Mouse (Mus musculus) intestine, postnatal 0 days (tissue): ENCODE measurements at regions not wholly inside any gene's neighbourhood (a gene's known extent, or its start where the extent isn't known, plus 50 kb on each side); places are given as distances from the start of the nearest gene placed in this dataset.

Experiments
- ATAC-seq: fragments of 200-750 bp; cut with Nextera tagmentation; 2 replicates; pipeline ENCODE4 v1.8.0; 2017; ENCODE audit warnings: mild to moderate bottlenecking, moderate TSS enrichment, moderate library complexity
- H3K27ac ChIP-seq: fragments of 300-500 bp; sonication (generic); 2 replicates; pipeline ENCODE4 v1.5.1; 2014; ENCODE audit warnings: mild to moderate bottlenecking, low read depth, low read length, moderate library complexity
- H3K27me3 ChIP-seq: fragments of 300-500 bp; sonication (generic); replicated peaks from 2 replicates; pipeline ENCODE4 v1.6.1; 2014; ENCODE audit warnings: low read length, mixed read lengths; ENCODE audit not compliant: control insufficient read depth, insufficient read depth
- H3K36me3 ChIP-seq: fragments of 300-500 bp; sonication (generic); 2 replicates; pipeline ENCODE4 v1.6.1; 2014; ENCODE audit warnings: mild to moderate bottlenecking, moderate library complexity; ENCODE audit not compliant: control insufficient read depth, insufficient read depth
- H3K4me1 ChIP-seq: fragments of 300-500 bp; sonication (generic); replicated peaks from 2 replicates; pipeline ENCODE4 v1.6.1; 2014; ENCODE audit warnings: antibody characterized with exemption, low read length, mixed read lengths; ENCODE audit not compliant: control insufficient read depth, insufficient read depth
- H3K4me2 ChIP-seq: fragments of 300-500 bp; sonication (generic); replicated peaks from 2 replicates; pipeline ENCODE4 v1.6.1; 2014; ENCODE audit warnings: low read depth, mild to moderate bottlenecking, moderate library complexity
- H3K4me3 ChIP-seq: fragments of 300-500 bp; sonication (generic); 2 replicates; pipeline ENCODE4 v1.5.1; 2014; ENCODE audit warnings: low read depth, low read length
- H3K9ac ChIP-seq: fragments of 300-500 bp; sonication (generic); 2 replicates; pipeline ENCODE4 v1.6.1; 2014; ENCODE audit warnings: mild to moderate bottlenecking, low read depth, low read length
- H3K9me3 ChIP-seq: fragments of 300-500 bp; sonication (generic); 2 replicates; pipeline ENCODE4 v1.6.1; 2016; ENCODE audit warnings: mixed run types; ENCODE audit not compliant: control insufficient read depth
- CTCF ChIP-seq: sonication (generic); IDR thresholded peaks from 2 replicates; pipeline ENCODE4 v1.5.1; 2016; ENCODE audit warnings: low read depth, mild to moderate bottlenecking, control low read depth, antibody characterized with exemption, moderate library complexity
- WGBS: fragments of 180-500 bp; shearing (Covaris S2); extraction: QIAGEN DNeasy Blood & Tissue Kit; methylation state at CpG from one replicate; pipeline ENCODE4 v1.1.7; 2014; 5-methylcytosine and 5-hydroxymethylcytosine counted together

DNA sequence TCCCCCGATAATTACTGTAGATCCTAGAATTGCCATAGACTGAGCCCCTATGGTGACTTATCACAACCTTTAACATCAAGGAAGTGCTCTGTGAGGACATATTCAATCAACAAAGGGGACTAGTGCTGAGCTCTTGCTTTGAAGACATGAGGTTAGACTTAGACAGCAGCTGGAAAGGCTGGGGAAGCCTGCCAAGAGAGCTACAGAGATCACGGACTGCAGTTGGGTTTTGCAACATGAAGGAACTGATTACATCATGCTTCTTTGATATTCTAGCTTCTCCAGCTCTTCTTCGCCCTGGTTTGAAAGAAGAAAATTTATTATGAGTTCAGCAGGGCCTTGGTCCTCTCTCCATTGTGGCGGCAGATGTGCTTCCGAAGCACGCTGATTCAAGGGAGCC lies 271.2 kb downstream of the C1d start:
- Histone ChIP-seq H3K9me3 (no peaks in the 10 kb centered on the region), H3K36me3 (no peaks in the 10 kb centered on the region), H3K27ac (no peak overlapping the region), H3K4me3 (no peak overlapping the region), H3K9ac (no peak overlapping the region), H3K27me3 (no peaks in the 10 kb centered on the region), H3K4me2 (no peak overlapping the region), H3K4me1 (no peaks in the 10 kb centered on the region)
- no peak for ATAC-seq
- TF ChIP-seq CTCF = no peak
- WGBS = 81% methylated on average over 6 of the region's 6 CpGs

DNA sequence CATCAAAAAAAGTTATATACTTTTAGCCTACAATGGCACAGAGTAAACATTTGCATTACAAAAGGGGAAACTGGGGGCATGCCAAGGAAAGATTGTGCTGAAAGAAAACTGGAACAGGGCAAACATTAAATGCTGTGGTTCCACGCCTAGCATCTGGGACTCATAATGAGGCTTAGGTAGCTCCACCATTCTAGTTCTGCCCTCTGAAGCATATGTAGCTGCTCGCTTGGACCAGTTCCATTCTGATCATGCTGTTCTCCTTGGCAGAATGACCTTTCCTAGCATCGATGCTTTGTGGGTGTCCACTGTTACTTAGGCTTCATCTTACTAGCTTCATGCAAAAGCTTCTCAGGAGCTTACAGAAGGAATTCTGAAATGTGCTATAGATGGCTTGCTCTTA lies 276.3 kb downstream of the C1d start:
- Histone ChIP-seq H3K27ac (no peak overlapping the region), H3K4me2 (no peak overlapping the region), H3K27me3 (no peaks in the 10 kb centered on the region), H3K36me3 (no peaks in the 10 kb centered on the region), H3K9me3 (no peaks in the 10 kb centered on the region), H3K9ac (no peak overlapping the region), H3K4me3 (no peak overlapping the region), H3K4me1 (no peaks in the 10 kb centered on the region)
- TF ChIP-seq CTCF = no peak
- ATAC-seq = no peak
- 78% methylated on average over 3 of the region's 3 CpGs for WGBS

DNA sequence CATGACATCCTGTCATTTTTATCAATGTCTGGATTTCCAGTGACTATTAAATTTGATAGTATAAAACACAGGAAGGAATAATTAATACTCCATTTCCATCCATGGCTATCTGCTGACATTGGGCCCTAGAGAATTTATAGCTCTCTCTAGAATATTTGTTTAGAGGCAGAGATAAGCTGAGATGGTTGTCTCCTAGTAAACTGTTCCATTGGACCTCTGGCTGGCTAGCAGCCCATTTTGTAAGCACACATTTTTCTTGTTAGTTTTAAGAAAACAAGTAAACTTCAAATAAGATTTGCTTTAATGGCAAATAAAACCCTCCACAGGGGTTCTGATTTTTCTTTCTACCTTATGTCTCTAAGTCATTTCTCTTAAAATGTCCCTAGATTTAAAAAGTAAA lies 288.9 kb downstream of the C1d start:
- Histone ChIP-seq H3K9me3 (no peaks in the 10 kb centered on the region), H3K9ac (no peak overlapping the region), H3K4me2 (no peak overlapping the region), H3K4me3 (no peak overlapping the region), H3K4me1 (no peaks in the 10 kb centered on the region), H3K36me3 (no peaks in the 10 kb centered on the region), H3K27ac (no peak overlapping the region), H3K27me3 (no peaks in the 10 kb centered on the region)
- no peak for ATAC-seq
- no peak for TF ChIP-seq CTCF

DNA sequence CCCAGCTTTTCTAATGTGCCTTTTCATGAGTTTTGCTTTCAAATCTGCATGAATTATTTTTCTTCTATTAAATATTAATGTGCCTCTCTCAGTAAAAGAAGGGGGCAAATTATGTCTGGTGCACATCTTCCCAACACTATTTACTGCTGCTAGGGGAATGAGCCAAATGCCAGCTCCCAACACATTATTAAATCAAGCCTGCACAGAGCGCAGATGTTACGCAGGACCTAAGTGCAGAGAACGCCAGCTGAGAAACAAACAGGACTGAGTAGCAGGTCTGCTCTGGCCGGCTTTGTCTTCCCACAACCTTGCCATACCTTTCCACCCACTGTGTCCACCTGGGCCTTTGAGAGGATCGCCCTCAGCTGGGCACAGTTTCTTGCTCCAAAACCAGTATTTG lies 291.8 kb downstream of the C1d start:
- Histone ChIP-seq H3K9ac (no peak overlapping the region), H3K4me3 (no peak overlapping the region), H3K36me3 (no peaks in the 10 kb centered on the region), H3K4me1 (no peaks in the 10 kb centered on the region), H3K4me2 (no peak overlapping the region), H3K9me3 (no peaks in the 10 kb centered on the region), H3K27ac (no peak overlapping the region), H3K27me3 (no peaks in the 10 kb centered on the region)
- no peak for ATAC-seq
- 77% methylated on average over 5 of the region's 5 CpGs for WGBS
- TF ChIP-seq CTCF = no peak

DNA sequence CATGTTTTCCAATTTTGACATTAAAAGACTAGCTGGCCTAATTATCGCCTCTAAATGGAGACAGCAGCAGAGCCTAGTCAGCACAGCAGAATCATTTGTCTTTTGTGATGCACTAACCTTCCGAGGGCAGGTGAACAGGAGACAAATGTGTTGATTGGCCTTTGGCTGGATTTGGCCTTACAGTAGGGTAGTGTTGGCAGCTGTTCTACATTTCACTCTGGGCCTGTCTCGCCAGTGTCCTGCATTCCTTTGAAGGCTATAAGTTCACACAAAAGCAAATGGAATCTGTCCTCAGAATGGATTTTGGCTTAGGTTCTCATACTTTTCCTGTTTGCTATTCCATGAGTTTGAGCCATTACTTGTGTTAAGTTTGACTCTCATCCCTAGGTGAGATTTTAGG lies 297.9 kb downstream of the C1d start:
- Histone ChIP-seq H3K9me3 (no peaks in the 10 kb centered on the region), H3K27ac (no peak overlapping the region), H3K27me3 (no peaks in the 10 kb centered on the region), H3K4me2 (no peak overlapping the region), H3K4me1 (no peaks in the 10 kb centered on the region), H3K4me3 (no peak overlapping the region), H3K9ac (no peak overlapping the region), H3K36me3 (no peaks in the 10 kb centered on the region)
- no peak for ATAC-seq
- WGBS = 72% methylated on average over 3 of the region's 3 CpGs
- no peak for TF ChIP-seq CTCF

DNA sequence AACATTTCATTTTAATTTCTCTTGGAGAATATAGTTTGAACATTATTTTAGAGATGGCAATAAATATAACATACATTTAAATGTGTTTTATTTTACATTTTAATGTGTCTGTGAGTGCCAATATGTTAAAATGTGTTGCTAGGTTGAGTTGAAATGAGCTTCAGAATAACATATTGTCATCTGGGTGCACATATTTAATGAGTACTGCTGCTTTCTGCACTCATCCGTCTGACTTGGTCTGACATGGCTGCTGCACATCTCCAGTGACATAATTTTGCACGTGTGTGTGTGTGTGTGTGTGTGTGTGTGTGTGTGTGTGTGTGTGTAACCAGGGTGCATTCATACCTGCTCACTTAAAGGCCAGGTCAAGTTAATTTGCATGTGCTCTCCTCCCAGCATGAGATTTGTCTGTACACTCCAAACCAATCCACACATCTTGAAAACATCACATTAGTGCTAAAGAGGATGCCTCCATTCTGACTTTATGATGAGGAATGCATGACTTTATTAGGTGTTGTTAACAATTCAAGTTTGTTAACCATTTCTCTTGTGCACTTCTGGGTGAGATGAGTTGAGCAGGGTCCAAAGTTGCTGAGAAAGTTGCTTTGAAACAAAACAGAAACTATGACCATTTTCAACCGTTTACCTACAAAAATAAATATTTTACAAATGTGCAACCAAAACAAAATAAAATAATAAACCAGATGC lies 334.6 kb downstream of the C1d start:
- Histone ChIP-seq H3K4me1 (no peaks in the 10 kb centered on the region), H3K9ac (no peak overlapping the region), H3K4me3 (no peak overlapping the region), H3K27me3 (no peaks in the 10 kb centered on the region), H3K4me2 (no peak overlapping the region), H3K36me3 (no peaks in the 10 kb centered on the region), H3K9me3 (no peaks in the 10 kb centered on the region), H3K27ac (no peak overlapping the region)
- 57% methylated on average over 3 of the region's 3 CpGs for whole genome bisulfite sequencing
- no peak for TF ChIP-seq CTCF
- no peak for ATAC-seq
